Mouse (Mus musculus) CD4-positive, CD25-positive, alpha-beta regulatory T cell, adult 2 months (primary cell): ENCODE data around the gene Gm49325.

Experiments
- DNase-seq: peaks from one replicate; pipeline ENCODE4 v3.0.0-alpha.2; 2012; ENCODE audit warnings: low read depth, low spot score

Gm49325 gene

DNA sequence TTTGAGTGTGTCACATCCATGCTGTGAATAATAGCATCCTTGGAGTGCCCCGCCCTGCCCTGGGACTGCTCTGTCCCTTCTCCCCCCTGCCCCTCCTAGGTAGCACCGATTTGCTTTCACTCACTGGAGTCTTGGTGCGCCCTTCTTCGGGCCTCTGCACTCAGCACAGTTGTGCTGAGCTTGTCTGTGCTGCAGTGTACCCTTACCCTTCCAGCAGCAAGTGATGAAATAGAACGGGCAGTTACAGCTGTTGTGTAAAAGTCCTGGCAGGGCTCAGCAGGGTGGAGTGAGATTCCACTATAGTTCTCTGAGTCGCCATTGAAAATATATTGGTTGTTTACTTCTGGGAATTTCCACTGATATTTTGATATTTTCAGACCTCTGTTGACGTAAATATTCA lies 20.0 kb downstream of the Gm49325 start:
- no peak for DNase-seq

- no peak for DNase-seq
Observed at GRCm38 (mm10) chr10:77626591-77626990, 20.6 kb downstream of the Gm49325 start.

DNA sequence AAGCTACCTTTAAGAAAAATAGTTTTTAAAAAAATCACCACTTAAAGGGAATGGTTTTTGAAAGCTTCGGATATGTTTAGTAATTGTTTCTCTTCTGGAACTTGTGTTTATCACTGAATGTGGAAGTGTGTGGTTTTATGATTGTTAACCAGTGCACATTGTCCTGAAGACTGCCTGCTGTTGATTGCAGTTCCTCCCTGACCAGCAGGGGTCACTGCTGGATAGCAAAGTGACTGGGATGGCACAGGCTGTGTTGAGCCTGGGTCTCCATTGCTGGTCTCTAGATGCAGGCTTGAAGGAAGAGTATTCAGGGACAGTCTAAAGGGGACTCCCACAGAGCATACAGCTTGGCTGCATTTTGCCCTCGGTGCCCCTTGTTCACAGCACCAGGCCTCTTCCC lies 21.5 kb downstream of the Gm49325 start:
- peak; percentile 90 for DNase-seq

GRCm38 (mm10) chr10:77629163-77629562 lies 23.2 kb downstream of the Gm49325 start:
- DNase-seq, result no peak

DNA sequence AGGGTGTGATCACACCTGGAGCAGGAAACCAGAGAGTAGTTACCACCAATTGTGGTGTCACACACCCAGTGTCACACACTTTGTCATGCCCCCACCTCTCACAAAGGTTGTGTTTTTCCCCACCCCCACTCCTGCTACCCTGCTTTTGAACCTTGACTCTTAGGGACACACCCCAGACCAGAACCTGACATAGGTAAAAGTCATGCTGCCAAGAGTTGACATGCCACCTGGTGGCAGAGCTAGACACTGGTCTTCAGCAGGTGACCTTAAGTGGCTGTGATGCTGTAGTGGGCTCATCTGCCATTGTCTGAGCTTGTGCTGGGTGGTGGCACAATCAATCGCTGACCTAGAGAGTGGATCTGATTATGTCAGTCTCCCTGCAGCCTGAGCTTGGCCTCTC lies 24.0 kb downstream of the Gm49325 start:
- peak; percentile 59 for DNase-seq

DNA sequence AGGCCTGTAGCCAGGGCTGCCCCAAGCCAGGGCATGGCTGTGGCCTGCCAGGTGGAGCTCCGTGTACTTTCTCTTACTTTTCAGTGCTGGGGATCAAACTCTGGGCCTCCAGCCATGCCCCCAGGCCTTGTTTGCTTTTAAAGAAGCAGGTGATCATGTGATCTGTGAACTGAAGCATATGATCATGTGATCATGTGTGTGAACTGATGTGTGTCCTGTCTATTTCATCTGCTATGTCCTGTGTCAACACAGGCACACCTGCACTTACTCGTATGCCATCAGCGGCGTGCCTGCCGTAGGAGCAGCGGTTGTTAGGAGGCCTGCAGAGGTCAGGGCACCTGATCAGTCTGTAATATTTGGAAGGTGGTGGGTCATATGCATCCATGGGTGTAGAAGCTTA lies 28.0 kb downstream of the Gm49325 start:
- DNase-seq, result no peak

GRCm38 (mm10) chr10:77634452-77635231 lies 28.6 kb downstream of the Gm49325 start:
- no peak for DNase-seq

DNA sequence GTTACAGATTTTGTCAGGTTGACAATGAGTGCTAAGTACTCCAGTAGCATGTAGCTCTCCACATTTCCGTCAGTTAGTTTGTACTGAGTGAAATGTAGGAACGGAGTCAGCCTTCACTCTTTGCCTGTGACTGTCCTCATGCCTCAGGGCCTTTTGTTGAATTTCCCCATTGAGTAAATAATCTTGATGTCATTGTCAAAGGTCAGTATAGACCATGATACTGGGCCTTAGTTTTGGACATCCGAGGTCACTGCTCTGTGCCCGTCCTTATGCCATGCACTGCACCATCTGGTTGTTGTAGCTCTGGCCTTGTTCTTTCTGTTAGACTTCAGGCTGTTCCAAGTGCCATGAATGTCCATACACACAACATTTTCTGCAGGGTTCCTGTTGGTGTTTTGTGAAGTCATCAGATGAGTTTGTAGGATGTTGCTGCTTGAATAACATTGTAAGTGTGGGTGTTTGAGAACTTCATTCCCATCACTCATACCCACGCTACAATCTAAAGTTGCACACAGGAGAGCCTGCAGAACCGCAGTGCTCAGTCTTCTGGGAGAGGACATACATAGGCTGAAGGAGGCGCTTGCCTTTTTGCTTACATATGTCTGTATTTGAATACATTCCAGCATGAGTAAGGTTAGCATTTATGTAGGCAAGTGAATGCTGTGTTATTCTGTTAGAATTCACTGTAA lies 30.4 kb downstream of the Gm49325 start:
- DNase-seq, result no peak

- no peak for DNase-seq
Observed at GRCm38 (mm10) chr10:77638956-77639355, 33.0 kb downstream of the Gm49325 start.

GRCm38 (mm10) chr10:77643160-77643559 lies 37.2 kb downstream of the Gm49325 start:
- DNase-seq, result no peak

GRCm38 (mm10) chr10:77645571-77645970 lies 39.6 kb downstream of the Gm49325 start:
- DNase-seq, result no peak

- DNase-seq, result no peak
Observed at GRCm38 (mm10) chr10:77647461-77647860, 41.5 kb downstream of the Gm49325 start.

DNA sequence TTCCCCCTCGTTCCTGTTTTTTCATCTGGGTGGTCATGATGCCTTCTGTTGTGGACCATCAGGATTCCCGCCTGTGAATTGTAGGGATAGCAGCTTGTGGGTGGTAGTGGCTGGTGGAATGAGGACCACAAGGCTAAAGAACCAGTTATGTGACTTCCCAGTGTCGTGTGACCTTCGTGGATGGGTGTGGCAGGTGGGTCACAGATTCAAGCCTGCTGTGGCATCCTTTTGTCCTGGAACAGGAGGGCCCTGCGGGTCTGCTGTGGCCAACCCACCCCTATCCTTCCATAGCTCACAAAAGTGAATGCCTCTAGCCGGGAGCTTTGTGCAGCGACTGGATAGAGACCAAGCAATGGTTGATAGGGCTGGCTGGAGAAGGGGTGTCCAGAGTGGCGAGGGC lies 41.9 kb downstream of the Gm49325 start:
- DNase-seq, result no peak

DNA sequence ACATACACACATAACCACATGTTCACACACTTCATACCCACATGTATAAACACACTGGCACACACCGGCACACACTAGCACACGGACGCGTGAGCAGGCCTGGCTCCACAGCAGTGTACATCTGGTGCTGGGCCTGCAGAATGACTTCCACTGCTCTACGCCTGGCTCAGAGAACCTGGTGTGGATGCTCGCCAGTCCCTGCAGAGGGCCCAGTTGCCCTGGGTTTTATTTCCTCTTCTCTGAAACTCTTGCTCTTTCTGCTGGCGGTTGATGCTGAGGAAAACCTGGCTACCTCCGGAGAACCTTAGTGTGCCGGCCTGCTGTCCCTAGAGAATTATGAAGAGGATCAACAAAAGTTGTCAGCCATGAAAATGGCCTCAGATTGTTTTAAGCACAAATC lies 46.0 kb downstream of the Gm49325 start:
- DNase-seq, result no peak

DNA sequence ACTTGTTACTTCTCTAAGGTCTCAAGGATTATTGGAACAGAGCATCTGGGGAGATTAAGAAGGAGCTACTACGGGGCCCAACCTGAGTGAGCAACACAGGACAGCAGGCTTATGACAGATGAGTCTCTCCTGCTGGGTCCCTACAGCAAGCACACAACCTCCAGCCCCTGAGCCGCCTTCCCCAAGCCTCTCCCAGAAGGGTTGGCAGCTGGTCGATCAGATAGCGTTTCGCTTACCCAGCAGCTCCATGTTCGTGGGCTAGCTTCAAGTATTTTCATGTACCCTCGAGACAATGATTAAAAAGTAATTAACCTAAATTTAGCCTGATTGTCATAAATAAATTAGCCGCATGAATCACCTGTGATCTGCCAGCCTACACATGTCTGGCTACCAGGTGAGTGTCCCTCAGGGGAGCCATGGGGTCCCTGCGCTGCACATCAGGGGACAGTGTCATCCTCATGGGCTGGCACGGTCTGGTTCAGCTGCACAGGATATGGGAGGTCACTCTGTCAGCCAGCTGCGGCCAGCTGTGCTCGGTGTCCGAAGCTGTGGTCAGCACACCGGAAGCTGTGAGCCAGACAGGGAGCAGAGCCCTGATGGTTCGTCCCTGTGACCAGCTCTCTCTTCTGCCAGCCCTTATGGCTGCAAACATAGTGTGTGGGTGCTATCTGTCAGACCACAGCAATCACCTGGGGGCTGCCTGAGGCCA lies 52.4 kb downstream of the Gm49325 start:
- DNase-seq, result no peak

- no peak for DNase-seq
Observed at GRCm38 (mm10) chr10:77663949-77664665, 58.1 kb downstream of the Gm49325 start.

DNA sequence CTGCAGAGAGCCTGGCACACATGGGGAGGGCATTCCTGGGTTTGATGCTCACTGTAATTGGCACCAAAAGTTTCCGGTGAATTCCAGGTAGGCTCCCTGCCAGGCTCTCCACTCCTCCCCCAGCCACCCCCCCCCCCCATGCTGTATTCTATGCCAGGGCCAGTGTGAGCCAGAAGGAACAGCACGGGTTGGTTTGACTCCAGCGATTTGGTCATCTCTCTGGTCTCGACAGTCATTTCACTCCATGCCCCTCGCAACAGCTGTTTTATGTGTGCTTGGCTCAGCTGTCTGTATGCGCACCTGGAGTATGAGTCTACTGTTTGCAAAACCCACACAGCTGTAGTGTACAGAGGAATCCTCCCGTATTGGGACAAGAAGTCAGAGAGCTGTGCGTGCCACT lies 60.3 kb downstream of the Gm49325 start:
- DNase-seq, result no peak

DNA sequence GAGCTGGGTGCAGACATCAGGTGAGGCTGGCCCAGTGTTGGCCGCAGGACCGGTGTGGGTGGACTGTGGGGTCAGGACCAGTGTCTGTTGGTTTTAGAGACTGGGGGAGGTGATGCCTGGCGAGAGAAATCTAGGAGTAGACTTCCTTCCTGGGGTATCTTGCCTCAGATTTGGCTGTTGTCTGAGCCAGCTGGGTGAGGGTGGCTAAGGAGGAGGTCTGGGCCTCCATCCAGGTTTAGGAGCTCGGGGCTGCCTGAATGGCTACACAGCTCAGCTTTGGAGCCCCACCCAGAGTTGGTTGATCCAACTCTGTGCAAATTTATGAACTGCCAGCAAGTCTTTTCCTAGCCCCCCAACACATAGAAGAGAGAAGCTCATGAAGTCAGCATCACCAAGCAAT lies 61.4 kb downstream of the Gm49325 start:
- no peak for DNase-seq

GRCm38 (mm10) chr10:77670710-77671109 lies 64.7 kb downstream of the Gm49325 start:
- DNase-seq, result no peak

DNA sequence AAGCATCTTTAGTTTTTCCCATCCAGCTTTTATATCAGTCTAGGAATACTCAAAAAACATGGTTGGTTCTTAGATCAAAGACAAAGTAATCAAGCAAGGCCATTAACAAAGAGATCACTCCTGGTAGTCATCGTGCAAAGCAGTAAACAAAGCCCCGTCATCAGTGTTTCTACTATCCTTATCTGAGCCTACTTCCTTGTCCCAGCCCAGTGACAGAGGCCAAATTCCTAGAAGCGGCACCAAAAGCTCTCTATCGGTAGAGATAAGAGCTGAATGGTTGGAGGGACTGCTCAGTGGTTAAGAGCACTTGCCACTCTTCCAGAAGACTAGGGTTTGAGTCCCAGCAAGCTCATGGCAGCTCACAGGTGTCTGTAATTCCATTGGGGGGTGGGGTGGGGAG lies 65.5 kb downstream of the Gm49325 start:
- no peak for DNase-seq

GRCm38 (mm10) chr10:77673765-77674164 lies 67.8 kb downstream of the Gm49325 start:
- peak; percentile 13 for DNase-seq

- peak; percentile 39 for DNase-seq
Observed at GRCm38 (mm10) chr10:77677562-77677961, 71.6 kb downstream of the Gm49325 start.
